In genomic region chr1:88086125-88086524, GRCm38 (mm10) we compare ENCODE assay signal across 16 mouse cellular contexts. TPM values are rescaled to one million over a fixed set of nuclear protein-coding genes. Genes with fewer than 3 reads are reported as not detected.
A peak's percentile ranks its signal among the peaks of the same experiment; 100 is the strongest.
ATAC-seq and TF ChIP-seq lines count a peak whose summit lies in the region.
"Had no signal": no experiment of that assay in that cellular context is flagged by ENCODE, and none has a peak within 500 bp of the region (broad histone marks: within the 10 kb centered on the region; RNA-seq: fewer than 3 reads in every experiment).

No protein-coding gene starts in this region.

- H3K27ac ChIP-seq in intestine, embryonic 15.5 days: no peak overlapping the region
- peak overlapping the region; percentile 61 for H3K27ac ChIP-seq in intestine, embryonic 16.5 days (ENCODE audit: low read length)
- peak overlapping the region; percentile 46; the same call in 1 of the 2 replicates for H3K27ac ChIP-seq in small intestine, adult 2 months (ENCODE audit: insufficient read depth, low read depth, low read length)
- no peak overlapping the region for H3K27ac ChIP-seq in forebrain, embryonic 12.5 days
- H3K27ac ChIP-seq: embryonic facial prominence, embryonic 13.5 days; embryonic facial prominence, embryonic 15.5 days; forebrain, embryonic 10.5 days; forebrain, embryonic 13.5 days; forebrain, embryonic 15.5 days had no signal

- no peak for TF ChIP-seq POLR2A in small intestine, adult 2 months (IDR thresholded peaks at IDR 0.05; ENCODE audit: low read depth, low read length)

- H3K27me3 ChIP-seq in intestine, embryonic 15.5 days (replicated peaks): no peaks in the 10 kb centered on the region
- no peaks in the 10 kb centered on the region for H3K27me3 ChIP-seq in intestine, embryonic 16.5 days (replicated peaks; ENCODE audit: control insufficient read depth, insufficient read depth, low read length)
- H3K27me3 ChIP-seq in small intestine, adult 2 months (ENCODE audit: control insufficient read depth, insufficient read depth, low read length): no peaks in the 10 kb centered on the region
- no peaks in the 10 kb centered on the region for H3K27me3 ChIP-seq in forebrain, embryonic 12.5 days
- H3K27me3 ChIP-seq: embryonic facial prominence, embryonic 13.5 days; embryonic facial prominence, embryonic 15.5 days; forebrain, embryonic 13.5 days; forebrain, embryonic 15.5 days had no signal

- H3K9me3 ChIP-seq in intestine, embryonic 15.5 days: no peaks in the 10 kb centered on the region
- no peaks in the 10 kb centered on the region for H3K9me3 ChIP-seq in intestine, embryonic 16.5 days (ENCODE audit: control insufficient read depth, low read length)
- no peaks in the 10 kb centered on the region for H3K9me3 ChIP-seq in forebrain, embryonic 12.5 days
- H3K9me3 ChIP-seq: embryonic facial prominence, embryonic 13.5 days; embryonic facial prominence, embryonic 15.5 days; forebrain, embryonic 10.5 days; forebrain, embryonic 13.5 days; forebrain, embryonic 15.5 days had no signal

- H3K4me2 ChIP-seq in intestine, embryonic 15.5 days (replicated peaks): no peak overlapping the region
- no peak overlapping the region for H3K4me2 ChIP-seq in intestine, embryonic 16.5 days (ENCODE audit: low read depth, low read length)
- no peak overlapping the region for H3K4me2 ChIP-seq in forebrain, embryonic 12.5 days
- H3K4me2 ChIP-seq: embryonic facial prominence, embryonic 13.5 days; embryonic facial prominence, embryonic 15.5 days; forebrain, embryonic 13.5 days; forebrain, embryonic 15.5 days had no signal

- no peaks in the 10 kb centered on the region for H3K4me1 ChIP-seq in intestine, embryonic 15.5 days (replicated peaks)
- H3K4me1 ChIP-seq in intestine, embryonic 16.5 days (ENCODE audit: control insufficient read depth, insufficient read depth, low read length): no peaks in the 10 kb centered on the region; the same call in 1 of the 2 replicates
- H3K4me1 ChIP-seq in small intestine, adult 2 months (ENCODE audit: control insufficient read depth, insufficient read depth, insufficient read length, low read length): peaks cover 11% of the 10 kb centered on the region; the same call in 1 of the 2 replicates
- no peaks in the 10 kb centered on the region for H3K4me1 ChIP-seq in forebrain, embryonic 12.5 days
- H3K4me1 ChIP-seq: embryonic facial prominence, embryonic 13.5 days; embryonic facial prominence, embryonic 15.5 days; forebrain, embryonic 10.5 days; forebrain, embryonic 13.5 days; forebrain, embryonic 15.5 days had no signal

- no peak overlapping the region for H3K4me3 ChIP-seq in intestine, embryonic 15.5 days (replicated peaks)
- no peak overlapping the region for H3K4me3 ChIP-seq in intestine, embryonic 16.5 days (ENCODE audit: low read length)
- no peak overlapping the region for H3K4me3 ChIP-seq in small intestine, adult 2 months (ENCODE audit: low read depth, low read length)
- H3K4me3 ChIP-seq in forebrain, embryonic 12.5 days (replicated peaks): no peak overlapping the region
- H3K4me3 ChIP-seq: embryonic facial prominence, embryonic 13.5 days; embryonic facial prominence, embryonic 15.5 days; erythroblast, embryonic 14.5 days; forebrain, embryonic 10.5 days; forebrain, embryonic 13.5 days; forebrain, embryonic 15.5 days had no signal

- no peak overlapping the region for H3K9ac ChIP-seq in intestine, embryonic 15.5 days
- H3K9ac ChIP-seq in intestine, embryonic 16.5 days (ENCODE audit: low read depth, low read length): no peak overlapping the region
- H3K9ac ChIP-seq in forebrain, embryonic 12.5 days: no peak overlapping the region
- H3K9ac ChIP-seq: embryonic facial prominence, embryonic 13.5 days; embryonic facial prominence, embryonic 15.5 days; forebrain, embryonic 13.5 days; forebrain, embryonic 15.5 days; forebrain, postnatal 0 days had no signal

- ATAC-seq in intestine, embryonic 15.5 days: peak; percentile 89
- peak; percentile 94 for ATAC-seq in intestine, embryonic 16.5 days
- ATAC-seq in inflammation-experienced regulatory T-cells, adult 6 months: no peak
- ATAC-seq in forebrain, embryonic 12.5 days (ENCODE audit: low FRiP score): no peak
- ATAC-seq: forebrain, embryonic 13.5 days; forebrain, embryonic 15.5 days; forebrain, postnatal 0 days had no signal

- 46% methylated on average over 1 of the region's 1 CpGs for WGBS in intestine, embryonic 15.5 days
- WGBS in intestine, embryonic 16.5 days: 45% methylated on average over 1 of the region's 1 CpGs
- 32% methylated on average over 1 of the region's 1 CpGs for WGBS in small intestine, adult 2 months
- 81% methylated on average over 1 of the region's 1 CpGs for WGBS in forebrain, embryonic 12.5 days

- no peaks in the 10 kb centered on the region for H3K36me3 ChIP-seq in intestine, embryonic 15.5 days
- H3K36me3 ChIP-seq in intestine, embryonic 16.5 days (ENCODE audit: control insufficient read depth, insufficient read depth, low read length): no peaks in the 10 kb centered on the region
- H3K36me3 ChIP-seq in small intestine, adult 2 months (ENCODE audit: control insufficient read depth, insufficient read depth, low read length): no peaks in the 10 kb centered on the region
- no peaks in the 10 kb centered on the region for H3K36me3 ChIP-seq in forebrain, embryonic 12.5 days (replicated peaks)
- H3K36me3 ChIP-seq: embryonic facial prominence, embryonic 13.5 days; embryonic facial prominence, embryonic 15.5 days; forebrain, embryonic 10.5 days; forebrain, embryonic 15.5 days had no signal

- no peak for TF ChIP-seq CTCF in small intestine, adult 2 months (IDR thresholded peaks at IDR 0.05; ENCODE audit: extremely low read depth, insufficient read length, insufficient replicate concordance, low read depth, low read length)

RNA-seq across cellular contexts. Expression of gene Ugt1a8, which starts 1.5 kb away (rescaled TPM):
- not detected in 2 replicates for polyA plus RNA-seq in intestine, embryonic 15.5 days (2015; fragmentation: Nextera tagmentation; extraction: Ambion mirVana)
- not detected in 2 replicates for polyA plus RNA-seq in intestine, embryonic 16.5 days (2015; fragmentation: Nextera tagmentation; extraction: Ambion mirVana)
- not detected in 2 replicates for polyA plus RNA-seq in small intestine, adult 2 months (2012; rRNA removed)
- polyA plus RNA-seq in inflammation-experienced regulatory T-cells, adult 6 months (2017; shearing (Covaris generic)): under 1 TPM in 1 of 3 experiments, not detected in 2; 0.63 TPM
- not detected in 2 replicates for polyA plus RNA-seq in forebrain, embryonic 12.5 days (2016; fragmentation: Nextera tagmentation; extraction: Ambion mirVana)
- polyA plus RNA-seq: adrenal gland, adult 2 months; brain, embryonic 14.5 days; C2C12; embryonic facial prominence, embryonic 11.5 days; embryonic facial prominence, embryonic 13.5 days; embryonic facial prominence, embryonic 15.5 days; erythroblast, embryonic 14.5 days; forebrain, embryonic 10.5 days; forebrain, embryonic 13.5 days; forebrain, embryonic 15.5 days; forebrain, postnatal 0 days had no signal

RNA-seq across cellular contexts. Expression of gene Ugt1a7c, which starts 8.7 kb away (rescaled TPM):
- polyA plus RNA-seq in intestine, embryonic 15.5 days (2015; fragmentation: Nextera tagmentation; extraction: Ambion mirVana): 49.1 and 49.8 TPM in 2 replicates
- polyA plus RNA-seq in intestine, embryonic 16.5 days (2015; fragmentation: Nextera tagmentation; extraction: Ambion mirVana): 82.7 and 89.2 TPM in 2 replicates
- 57.1 and 60.9 TPM in 2 replicates for polyA plus RNA-seq in small intestine, adult 2 months (2012; rRNA removed)
- polyA plus RNA-seq in inflammation-experienced regulatory T-cells, adult 6 months (2017; shearing (Covaris generic)): 1 to 10 TPM in 2 of 3 experiments, under 1 TPM in 1; 0.20 to 1.9 (median 1.5) TPM
- 0.55 and 0.70 TPM in 2 replicates for polyA plus RNA-seq in forebrain, embryonic 12.5 days (2016; fragmentation: Nextera tagmentation; extraction: Ambion mirVana)
- polyA plus RNA-seq: C2C12 had no signal

RNA-seq across cellular contexts. Expression of gene Ugt1a9, which starts 15.5 kb away (rescaled TPM):
- 5.6 and 8.0 TPM in 2 replicates for polyA plus RNA-seq in intestine, embryonic 15.5 days (2015; fragmentation: Nextera tagmentation; extraction: Ambion mirVana)
- polyA plus RNA-seq in intestine, embryonic 16.5 days (2015; fragmentation: Nextera tagmentation; extraction: Ambion mirVana): 17.8 and 23.5 TPM in 2 replicates
- polyA plus RNA-seq in small intestine, adult 2 months (2012; rRNA removed): 0.36 and 0.37 TPM in 2 replicates
- polyA plus RNA-seq in inflammation-experienced regulatory T-cells, adult 6 months (2017; shearing (Covaris generic)): not detected
- not detected in 2 replicates for polyA plus RNA-seq in forebrain, embryonic 12.5 days (2016; fragmentation: Nextera tagmentation; extraction: Ambion mirVana)
- polyA plus RNA-seq: adrenal gland, adult 2 months; brain, embryonic 14.5 days; C2C12; embryonic facial prominence, embryonic 11.5 days; embryonic facial prominence, embryonic 13.5 days; embryonic facial prominence, embryonic 15.5 days; erythroblast, embryonic 14.5 days; forebrain, embryonic 10.5 days; forebrain, embryonic 13.5 days; forebrain, embryonic 15.5 days; forebrain, postnatal 0 days had no signal

RNA-seq across cellular contexts. Expression of gene Ugt1a6b, which starts 16.9 kb away (rescaled TPM):
- 0.29 and 0.36 TPM in 2 replicates for polyA plus RNA-seq in intestine, embryonic 15.5 days (2015; fragmentation: Nextera tagmentation; extraction: Ambion mirVana)
- polyA plus RNA-seq in intestine, embryonic 16.5 days (2015; fragmentation: Nextera tagmentation; extraction: Ambion mirVana): 0.36 and 0.49 TPM in 2 replicates
- 2.7 and 3.6 TPM in 2 replicates for polyA plus RNA-seq in small intestine, adult 2 months (2012; rRNA removed)
- not detected for polyA plus RNA-seq in inflammation-experienced regulatory T-cells, adult 6 months (2017; shearing (Covaris generic))
- polyA plus RNA-seq in forebrain, embryonic 12.5 days (2016; fragmentation: Nextera tagmentation; extraction: Ambion mirVana): 0.19 TPM in 1 of 2 replicates, not detected in the other
- polyA plus RNA-seq: C2C12; embryonic facial prominence, embryonic 11.5 days; erythroblast, embryonic 14.5 days; forebrain, embryonic 10.5 days had no signal

RNA-seq across cellular contexts. Expression of gene Ugt1a10, which starts 30.9 kb away (rescaled TPM):
- not detected in 2 replicates for polyA plus RNA-seq in intestine, embryonic 15.5 days (2015; fragmentation: Nextera tagmentation; extraction: Ambion mirVana)
- polyA plus RNA-seq in intestine, embryonic 16.5 days (2015; fragmentation: Nextera tagmentation; extraction: Ambion mirVana): not detected in 2 replicates
- polyA plus RNA-seq in small intestine, adult 2 months (2012; rRNA removed): not detected in 2 replicates
- not detected for polyA plus RNA-seq in inflammation-experienced regulatory T-cells, adult 6 months (2017; shearing (Covaris generic))
- not detected in 2 replicates for polyA plus RNA-seq in forebrain, embryonic 12.5 days (2016; fragmentation: Nextera tagmentation; extraction: Ambion mirVana)
- polyA plus RNA-seq: adrenal gland, adult 2 months; brain, embryonic 14.5 days; C2C12; embryonic facial prominence, embryonic 11.5 days; embryonic facial prominence, embryonic 13.5 days; embryonic facial prominence, embryonic 15.5 days; erythroblast, embryonic 14.5 days; forebrain, embryonic 10.5 days; forebrain, embryonic 13.5 days; forebrain, embryonic 15.5 days; forebrain, postnatal 0 days had no signal

Comparison
In these comparisons a context has a peak if more than half of its experiments do, and no peak if none do; other contexts are left out.
1. H3K27ac ChIP-seq: peak in intestine, embryonic 16.5 days (single experiment) and small intestine, adult 2 months (single experiment); none in intestine, embryonic 15.5 days (single experiment) and forebrain, embryonic 12.5 days (single experiment).
2. ATAC-seq: peak in intestine, embryonic 15.5 days (single experiment) and intestine, embryonic 16.5 days (single experiment); none in inflammation-experienced regulatory T-cells, adult 6 months (single experiment) and forebrain, embryonic 12.5 days (single experiment).
3. RNA of gene Ugt1a7c, which starts 8.7 kb away (polyA plus RNA-seq): 82.7 to 89.2 TPM in intestine, embryonic 16.5 days, 57.1 to 60.9 TPM in small intestine, adult 2 months and 49.1 to 49.8 TPM in intestine, embryonic 15.5 days; 0.20 to 1.9 TPM in inflammation-experienced regulatory T-cells, adult 6 months and 0.55 to 0.70 TPM in forebrain, embryonic 12.5 days; every median in the first group is over 10 times any median in the second.